Comparison of ENCODE assay signal across 8 mouse cellular contexts in genomic region chr3:104434246-104434696, GRCm38 (mm10).
DNase-seq lines count a peak whose midpoint lies in the region; ATAC-seq and TF ChIP-seq lines count a peak whose summit lies in the region.

No protein-coding gene starts in this region.

- H3K27ac ChIP-seq in kidney, embryonic 14.5 days (ENCODE audit: low read depth, low read length) = no peak overlapping the region
- H3K27ac ChIP-seq in forebrain, embryonic 10.5 days = peak overlapping the region; percentile 40; the same call in 1 of the 2 replicates
- H3K27ac ChIP-seq in kidney, postnatal 0 days = no peak overlapping the region

- H3K36me3 ChIP-seq in kidney, embryonic 14.5 days (ENCODE audit: control insufficient read depth, insufficient read depth, low read length) = no peaks in the 10 kb centered on the region
- no peaks in the 10 kb centered on the region for H3K36me3 ChIP-seq in forebrain, embryonic 10.5 days (replicated peaks)
- no peaks in the 10 kb centered on the region for H3K36me3 ChIP-seq in kidney, postnatal 0 days (ENCODE audit: insufficient read depth, low read length)

- H3K4me2 ChIP-seq in kidney, embryonic 14.5 days (replicated peaks; ENCODE audit: low read depth, low read length) = peak overlapping the region; percentile 27
- H3K4me2 ChIP-seq in kidney, postnatal 0 days (ENCODE audit: low read length) = peak overlapping the region; percentile 49

- no peaks in the 10 kb centered on the region for H3K9me3 ChIP-seq in kidney, embryonic 14.5 days (ENCODE audit: control insufficient read depth, low read length)
- no peaks in the 10 kb centered on the region for H3K9me3 ChIP-seq in forebrain, embryonic 10.5 days
- H3K9me3 ChIP-seq in kidney, postnatal 0 days (replicated peaks; ENCODE audit: low read length) = no peaks in the 10 kb centered on the region

- H3K9ac ChIP-seq in kidney, embryonic 14.5 days (ENCODE audit: low read depth, low read length) = no peak overlapping the region; the same call in 1 of the 2 replicates
- H3K9ac ChIP-seq in kidney, postnatal 0 days (ENCODE audit: low read depth, low read length) = no peak overlapping the region

- DNase-seq in kidney, adult 9 months = no peak
- no peak for DNase-seq in forebrain, embryonic 10.5 days (ENCODE audit: extremely low spot score, low spot score)
- DNase-seq in kidney, postnatal 0 days (ENCODE audit: low spot score) = peak; percentile 60
- no peak for DNase-seq in cerebellum, adult 11-12 months
- DNase-seq in right cerebral cortex, postnatal 36 days (ENCODE audit: low spot score in 2 of 2) = no peak
- no peak for DNase-seq in urinary bladder, postnatal 25 days (ENCODE audit: low spot score)

- peak overlapping the region; percentile 28 for H3K4me3 ChIP-seq in kidney, embryonic 14.5 days (ENCODE audit: low read length)
- H3K4me3 ChIP-seq in forebrain, embryonic 10.5 days = peak overlapping the region; percentile 41
- no peak overlapping the region for H3K4me3 ChIP-seq in kidney, postnatal 0 days (replicated peaks; ENCODE audit: low read depth, low read length)

- no peaks in the 10 kb centered on the region for H3K27me3 ChIP-seq in kidney, embryonic 14.5 days (ENCODE audit: control insufficient read depth, insufficient read depth, low read length)
- H3K27me3 ChIP-seq in forebrain, embryonic 10.5 days (ENCODE audit: poor library complexity, severe bottlenecking) = no peaks in the 10 kb centered on the region
- H3K27me3 ChIP-seq in kidney, postnatal 0 days (ENCODE audit: insufficient read depth, low read length) = no peaks in the 10 kb centered on the region

- no peak for ATAC-seq in kidney, embryonic 14.5 days (ENCODE audit: low FRiP score, low TSS enrichment)
- no peak for ATAC-seq in kidney, postnatal 0 days (replicated peaks; ENCODE audit: low FRiP score, low read depth)
- ATAC-seq in megakaryocyte progenitor cell, adult 5-6 weeks (replicated peaks; ENCODE audit: poor library complexity) = peak; percentile 75

- 2% methylated on average over 9 of the region's 9 CpGs for WGBS in kidney, embryonic 14.5 days
- 9% methylated on average over 9 of the region's 9 CpGs for WGBS in forebrain, embryonic 10.5 days
- WGBS in kidney, postnatal 0 days = 4% methylated on average over 9 of the region's 9 CpGs

- peaks cover 11% of the 10 kb centered on the region; the same call in 1 of the 2 replicates for H3K4me1 ChIP-seq in kidney, embryonic 14.5 days (ENCODE audit: control insufficient read depth, insufficient read depth, low read length)
- H3K4me1 ChIP-seq in forebrain, embryonic 10.5 days = peaks cover 30% of the 10 kb centered on the region
- H3K4me1 ChIP-seq in kidney, postnatal 0 days (replicated peaks; ENCODE audit: insufficient read depth, low read length) = peaks cover 4% of the 10 kb centered on the region; the same call in 1 of the 2 replicates

- TF ChIP-seq CTCF in kidney, postnatal 0 days (IDR thresholded peaks at IDR 0.05; ENCODE audit: low read depth) = no peak
